Mouse (Mus musculus) thymus, adult 2 months (tissue): ENCODE measurements around the gene Adora2a.

Source experiments
- CTCF ChIP-seq: fragments of 200-500 bp; IDR thresholded peaks from 2 replicates; pipeline ENCODE4 v1.5.1; 2012; ENCODE audit warnings: mild to moderate bottlenecking, control low read depth, low read length, moderate library complexity, borderline replicate concordance; ENCODE audit not compliant: control insufficient read depth, poor library complexity, insufficient read depth; ENCODE audit errors: extremely low read depth
- POLR2A ChIP-seq: fragments of 200-500 bp; IDR thresholded peaks from 2 replicates; pipeline ENCODE4 v1.6.1; 2012; ENCODE audit warnings: mild to moderate bottlenecking, low read length, control low read depth, moderate library complexity; ENCODE audit not compliant: control insufficient read depth, poor library complexity, insufficient read depth; ENCODE audit errors: extremely low read depth

DNA sequence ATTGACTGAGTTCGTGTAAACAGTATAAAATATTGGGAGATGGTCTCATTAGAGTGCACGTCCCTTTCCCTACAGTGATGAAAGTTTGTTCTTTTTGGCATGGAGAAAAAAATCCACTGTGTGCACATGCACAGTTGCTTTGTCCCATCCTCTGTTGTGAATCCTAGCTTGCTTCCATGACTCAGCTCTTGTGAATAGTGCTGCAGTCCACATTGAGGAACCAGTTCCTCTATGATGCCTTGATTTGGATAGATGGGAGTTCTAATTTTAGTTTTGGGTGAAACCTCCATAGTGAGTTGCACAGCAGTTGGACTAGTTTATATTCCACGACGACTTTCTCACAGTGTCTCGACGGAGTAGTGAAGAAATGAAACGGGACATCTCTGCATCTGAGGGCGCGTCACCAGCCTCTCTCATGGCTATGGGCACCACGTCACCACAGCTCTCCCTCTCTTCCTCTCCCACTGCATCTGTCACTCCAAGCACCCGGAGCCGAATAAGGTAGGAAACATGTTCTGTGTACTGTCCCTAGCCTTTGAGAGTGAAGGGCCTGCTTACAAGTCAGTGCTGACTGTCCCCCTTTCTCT lies 40.2 kb upstream of the Adora2a start:
- no peak for TF ChIP-seq CTCF
- TF ChIP-seq POLR2A, result no peak
